ENCODE assay signal across 14 mouse cellular contexts in the genomic region with DNA sequence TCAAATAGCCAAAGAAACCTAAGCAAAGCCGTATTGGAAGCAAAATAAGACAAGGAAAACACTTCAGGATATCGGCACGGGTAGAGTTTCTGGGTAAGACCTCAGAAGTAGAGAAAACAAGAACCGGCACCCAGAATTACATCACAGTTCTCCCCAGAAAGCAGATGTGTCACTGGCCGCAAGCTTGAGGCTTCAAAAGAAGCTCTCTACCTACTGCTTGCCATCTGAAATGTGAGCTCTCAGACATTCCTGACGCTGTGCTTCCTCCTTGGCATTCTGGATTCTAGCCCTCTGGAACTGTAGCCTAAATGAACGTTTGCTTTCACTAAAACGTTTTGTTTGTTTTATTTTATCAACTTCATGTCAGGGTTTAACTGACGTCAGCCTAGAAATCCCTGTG.
"Had no signal": no experiment of that assay in that cellular context is flagged by ENCODE, and none has a peak within 500 bp of the region (broad histone marks: within the 10 kb centered on the region; RNA-seq: fewer than 3 reads in every experiment).

No protein-coding gene starts in this region.

- H3K9me3 ChIP-seq: limb, embryonic 12.5 days; liver, embryonic 13.5 days; midbrain, embryonic 13.5 days; neural tube, embryonic 15.5 days had no signal

- H3K9ac ChIP-seq: limb, embryonic 12.5 days; liver, embryonic 13.5 days; liver, postnatal 0 days; midbrain, embryonic 13.5 days; neural tube, embryonic 15.5 days had no signal

- H3K4me2 ChIP-seq: limb, embryonic 12.5 days; liver, embryonic 13.5 days; midbrain, embryonic 13.5 days; neural tube, embryonic 15.5 days had no signal

- H3K27ac ChIP-seq: kidney, postnatal 0 days; layer of hippocampus, adult 2 months; limb, embryonic 12.5 days; liver, embryonic 13.5 days; macrophage; midbrain, embryonic 13.5 days; neural tube, embryonic 15.5 days had no signal

- DNase-seq: kidney, adult 11 months; kidney, adult 9 months; kidney, postnatal 36 days; liver; liver, embryonic 13.5 days; liver, postnatal 0 days; thymus, adult 18-20 months; thymus, postnatal 25 days had no signal

- H3K4me1 ChIP-seq: limb, embryonic 12.5 days; liver, embryonic 13.5 days; midbrain, embryonic 13.5 days had no signal

- H3K4me3 ChIP-seq: layer of hippocampus, adult 2 months; limb, embryonic 12.5 days; liver, embryonic 13.5 days; midbrain, embryonic 13.5 days; neural tube, embryonic 15.5 days had no signal

- H3K27me3 ChIP-seq: limb, embryonic 12.5 days; liver, embryonic 13.5 days; midbrain, embryonic 13.5 days; neural tube, embryonic 15.5 days had no signal

- H3K36me3 ChIP-seq: neural tube, embryonic 15.5 days had no signal
